Mouse (Mus musculus): ENCODE results near the gene Gm10718.
"Not testable (repeated sequence)": the region's sequence is repeated elsewhere in the genome, so short reads cannot be mapped to it uniquely, and the experiment has no call there.

DNA sequence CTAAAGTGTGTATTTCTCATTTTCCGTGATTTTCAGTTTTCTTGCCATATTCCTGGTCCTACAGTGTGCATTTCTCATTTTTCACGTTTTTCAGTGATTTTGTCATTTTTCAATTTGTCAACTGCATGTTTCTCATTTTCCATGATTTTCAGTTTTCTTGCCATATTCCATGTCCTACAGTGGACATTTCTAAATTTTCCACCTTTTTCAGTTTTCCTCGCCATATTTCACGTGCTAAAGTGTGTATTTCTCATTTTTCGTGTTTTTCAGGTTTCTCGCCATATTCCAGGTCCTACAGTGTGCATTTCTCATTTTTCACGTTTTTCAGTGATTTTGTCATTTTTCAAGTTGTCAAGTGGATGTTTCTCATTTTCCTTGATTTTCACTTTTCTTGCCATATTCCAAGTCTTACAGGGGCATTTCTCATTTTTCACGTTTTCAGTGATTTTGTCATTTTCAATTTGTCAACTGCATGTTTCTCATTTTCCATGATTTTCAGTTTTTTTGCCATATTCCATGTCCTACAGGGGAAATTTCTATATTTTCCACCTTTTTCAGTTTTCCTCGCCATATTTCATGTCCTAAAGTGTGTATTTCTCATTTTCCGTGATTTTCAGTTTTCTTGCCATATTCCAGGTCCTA lies 7.5 kb downstream of the Gm10718 start:
- not testable (repeated sequence) for TF ChIP-seq HCFC1 (IDR thresholded peaks at IDR 0.05; ENCODE audit: borderline replicate concordance, insufficient read depth, low read length); CHD2 (IDR thresholded peaks at IDR 0.05; ENCODE audit: low read depth, low read length); MAFK (IDR thresholded peaks at IDR 0.05; ENCODE audit: insufficient read depth, low read depth, low read length); ZNF384 (IDR thresholded peaks at IDR 0.05; ENCODE audit: low read depth, low read length)
